Mouse (Mus musculus) spleen, postnatal 10 days (tissue): ENCODE results near the gene Cyp2u1.
"Not testable (repeated sequence)": the region's sequence is repeated elsewhere in the genome, so short reads cannot be mapped to it uniquely, and the experiment has no call there.

Source experiments
- DNase-seq, 2 experiments: peaks; one replicate each; pipeline ENCODE4 v3.0.0; 2021 to 2022; ENCODE audit warnings: low spot score in 2 of 2

Gene Cyp2u1

GRCm38 (mm10) chr3:131302452-131303319 is at the start of gene Cyp2u1:
TSS of gene Cyp2u1 (minus strand) at chr3:131303227.
- peak; percentile 52 to 83 for DNase-seq

- DNase-seq: no peak
These were observed 47.5 kb upstream of the Cyp2u1 start for GRCm38 (mm10) chr3:131350539-131350938.

- no peak for DNase-seq
These were observed 46.0 kb upstream of the Cyp2u1 start for GRCm38 (mm10) chr3:131349013-131349412.

- DNase-seq: no peak
These were observed 45.5 kb upstream of the Cyp2u1 start for GRCm38 (mm10) chr3:131348579-131348950.

- DNase-seq: peak in 1 of 2 experiments; percentile 36
These were observed 45.0 kb upstream of the Cyp2u1 start for GRCm38 (mm10) chr3:131347831-131348578.

DNA sequence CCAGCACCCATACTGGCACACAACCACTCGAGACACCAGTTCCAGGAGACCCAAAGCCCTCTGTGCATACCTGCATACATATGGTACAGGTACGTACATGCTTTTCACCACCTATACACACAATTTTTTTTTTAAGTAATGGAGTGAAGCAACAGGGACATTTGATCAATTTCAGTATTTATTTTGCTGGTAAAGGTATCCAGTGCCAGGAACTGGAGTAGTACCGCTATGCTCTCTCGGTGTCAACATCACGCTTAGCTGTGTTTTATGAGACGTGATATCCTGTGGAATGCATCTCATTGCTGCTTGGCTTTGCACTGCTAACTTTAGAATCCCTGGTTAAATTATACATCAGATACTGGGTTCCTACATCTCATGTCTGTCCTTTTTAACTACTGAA is 42.9 kb upstream of the Cyp2u1 start:
- no peak for DNase-seq

- DNase-seq: no peak
These were observed 40.3 kb upstream of the Cyp2u1 start for GRCm38 (mm10) chr3:131343311-131343710.

- no peak for DNase-seq
These were observed 37.9 kb upstream of the Cyp2u1 start for GRCm38 (mm10) chr3:131340885-131341284.

DNA sequence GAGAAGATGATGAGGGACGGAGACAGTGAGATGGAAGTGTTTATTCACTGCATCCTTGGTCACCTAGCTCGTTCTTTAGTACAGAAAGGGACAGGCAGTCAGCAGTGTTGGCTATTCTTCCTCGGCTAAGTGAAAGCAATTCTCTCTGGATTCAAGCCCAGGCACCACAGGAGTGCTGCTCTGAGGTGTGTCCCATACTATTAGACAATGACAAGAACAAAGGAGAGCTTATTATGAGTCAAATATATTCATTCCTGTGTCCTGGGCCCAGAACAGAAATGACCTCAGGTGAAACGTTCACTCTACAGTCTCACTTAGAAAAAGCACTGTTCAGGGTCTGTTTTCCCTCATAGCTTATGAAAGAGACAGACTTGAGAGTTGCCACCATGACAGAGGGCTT is 36.3 kb upstream of the Cyp2u1 start:
- DNase-seq: no peak

- DNase-seq: not testable (repeated sequence)
These were observed 34.7 kb upstream of the Cyp2u1 start for GRCm38 (mm10) chr3:131337749-131338148.

GRCm38 (mm10) chr3:131336629-131337028 is 33.6 kb upstream of the Cyp2u1 start:
- no peak for DNase-seq

- DNase-seq: no peak
These were observed 32.1 kb upstream of the Cyp2u1 start for GRCm38 (mm10) chr3:131335117-131335547.

- no peak for DNase-seq
These were observed 24.2 kb upstream of the Cyp2u1 start for GRCm38 (mm10) chr3:131327189-131327588.

DNA sequence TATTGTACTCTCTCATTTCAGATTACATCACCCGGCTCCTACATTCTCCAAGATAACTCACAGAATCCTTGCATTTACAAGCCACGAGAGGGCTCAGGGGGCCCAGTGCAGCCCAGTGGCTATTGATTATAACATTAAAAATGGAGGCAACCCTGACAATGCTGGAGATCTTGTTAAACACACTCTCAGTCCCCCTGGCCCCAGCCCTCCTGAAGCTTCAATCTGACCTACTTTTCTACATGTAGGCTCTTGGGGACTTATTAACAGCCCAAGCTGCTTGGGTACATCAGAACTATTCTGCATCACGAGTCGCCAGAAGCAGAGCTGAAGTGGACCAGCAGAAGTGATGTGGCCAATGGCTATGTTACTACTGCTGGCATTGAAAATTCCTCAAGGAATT is 23.6 kb upstream of the Cyp2u1 start:
- DNase-seq: no peak

DNA sequence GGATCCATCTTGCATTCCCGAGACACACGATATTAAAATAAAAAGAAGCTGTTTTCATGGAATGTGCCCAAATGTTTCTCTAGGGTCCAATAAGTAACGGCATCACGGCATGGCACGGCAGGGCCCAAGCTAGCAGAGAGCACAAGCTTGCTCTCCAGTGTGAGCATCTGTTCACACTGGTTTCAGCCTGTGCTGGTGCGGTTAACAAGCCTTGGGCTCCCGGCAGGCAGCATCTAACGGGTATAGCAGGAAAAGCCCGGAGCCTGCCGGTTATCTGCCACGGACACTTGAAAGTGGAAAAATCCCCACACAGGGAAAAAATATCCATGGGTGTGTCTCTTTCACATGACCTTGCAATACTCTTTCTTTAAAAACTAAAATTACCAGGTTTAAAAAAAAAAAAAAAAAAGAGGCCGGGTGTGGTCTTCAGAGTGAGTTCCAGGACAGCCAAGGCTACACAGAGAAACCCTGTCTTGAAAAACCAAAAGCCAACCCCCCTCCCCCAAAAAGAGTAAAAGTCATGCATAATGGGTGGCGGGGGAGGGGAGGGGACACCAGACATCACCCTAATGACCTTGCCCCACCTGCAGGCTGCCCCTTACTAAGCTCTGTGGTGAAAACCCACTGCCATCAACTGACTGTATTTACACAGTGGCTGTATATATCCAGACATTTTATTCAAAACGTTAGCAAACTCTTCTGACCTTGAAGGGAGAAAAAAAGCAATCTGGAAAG is 19.2 kb upstream of the Cyp2u1 start:
- no peak for DNase-seq

DNA sequence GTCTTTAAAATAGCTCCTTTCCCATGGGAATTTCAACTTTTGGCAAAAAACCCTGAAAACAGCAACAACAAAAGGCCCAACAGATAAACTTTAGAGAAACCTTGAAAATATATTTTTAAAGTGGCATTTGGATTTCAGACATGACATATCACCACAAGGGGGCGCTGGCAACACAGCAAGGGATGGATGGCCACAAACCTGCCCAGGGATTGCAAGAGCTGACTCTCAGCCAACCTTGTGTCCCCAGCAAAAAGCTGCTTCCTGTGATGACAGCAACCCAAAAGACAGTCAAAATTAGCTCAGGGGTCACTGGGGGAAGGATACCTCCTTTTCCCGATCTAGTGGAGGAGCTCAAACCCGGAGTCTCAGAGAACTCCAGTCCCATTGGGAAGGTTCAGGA is 17.2 kb upstream of the Cyp2u1 start:
- peak; percentile 34 to 80 for DNase-seq

- no peak for DNase-seq
These were observed 15.2 kb upstream of the Cyp2u1 start for GRCm38 (mm10) chr3:131318211-131318610.

DNA sequence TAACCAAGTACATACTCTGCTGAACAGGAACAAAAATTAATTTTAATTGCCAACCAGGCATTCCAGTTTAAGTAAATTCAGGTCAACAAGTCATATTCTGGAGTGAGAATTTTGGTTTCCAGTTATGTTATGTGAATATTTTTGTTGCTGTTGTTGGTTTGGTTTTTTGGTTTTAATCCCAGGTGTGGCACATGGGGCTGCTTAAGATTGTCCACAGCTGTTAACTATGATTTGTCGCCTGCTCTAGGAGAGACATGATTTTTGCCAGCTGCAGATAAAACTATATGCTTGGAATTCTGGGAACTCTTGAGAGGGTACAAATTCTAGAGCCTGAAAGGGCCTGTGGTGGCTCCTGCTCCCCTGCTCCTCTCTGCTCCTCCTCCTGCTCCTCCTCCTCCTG is 14.1 kb upstream of the Cyp2u1 start:
- no peak for DNase-seq

GRCm38 (mm10) chr3:131315957-131316510 is 13.0 kb upstream of the Cyp2u1 start:
- DNase-seq: no peak

DNA sequence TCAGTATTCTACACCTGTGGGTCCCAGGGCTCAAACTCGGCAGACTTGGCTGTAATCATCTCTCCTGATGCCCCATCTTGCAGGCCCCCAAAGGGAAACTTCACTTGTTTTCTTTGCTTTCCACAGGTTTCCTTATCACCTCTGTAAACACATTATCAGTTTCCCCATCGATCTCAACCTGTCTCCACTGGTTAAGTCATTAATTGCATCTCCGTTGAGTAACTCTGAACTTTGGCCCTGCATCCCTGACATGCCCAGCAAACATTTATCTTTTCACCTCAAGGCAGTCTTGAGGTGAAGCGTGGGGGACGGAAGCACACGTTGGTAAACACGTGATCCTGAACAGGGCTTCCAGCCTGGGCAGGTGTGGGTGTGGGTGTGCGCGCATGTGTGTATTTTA is 9.3 kb upstream of the Cyp2u1 start:
- DNase-seq: no peak

DNA sequence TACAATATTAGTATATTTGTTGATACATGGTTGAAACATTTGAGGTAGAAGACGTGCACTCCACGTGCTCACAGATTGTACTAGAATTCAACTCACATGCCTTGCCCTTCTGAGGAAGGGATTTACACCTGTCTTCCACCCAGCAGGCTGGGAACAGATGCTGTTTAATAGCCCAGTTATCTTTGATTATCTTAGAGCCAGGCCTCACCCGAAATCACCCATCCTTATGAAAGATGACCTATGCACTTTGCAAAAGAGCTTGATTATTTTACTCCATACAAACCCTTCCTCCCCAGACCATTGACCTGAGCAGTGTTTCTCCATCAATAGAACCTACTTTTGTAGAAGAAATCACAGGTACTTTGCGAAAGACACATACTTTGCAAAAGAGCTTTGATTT is 7.5 kb upstream of the Cyp2u1 start:
- no peak for DNase-seq

DNA sequence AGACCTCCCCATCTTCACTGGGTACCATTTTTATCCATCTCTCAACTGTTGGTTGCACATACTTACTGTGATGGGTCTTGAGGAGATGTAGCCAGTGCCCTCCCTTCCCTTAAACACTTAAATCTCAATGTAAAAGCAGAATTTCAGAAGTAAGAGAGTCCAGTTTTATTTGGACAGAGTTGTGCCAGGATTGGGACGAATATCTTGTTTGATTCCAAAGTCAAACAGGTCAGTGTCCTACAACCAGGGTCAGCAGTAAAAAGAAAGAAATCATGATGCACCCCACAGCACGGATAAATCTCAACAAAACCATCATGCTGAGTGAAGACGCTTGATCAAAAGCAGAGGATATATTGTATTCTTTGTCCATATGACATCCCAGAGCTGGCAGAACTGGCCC is 4.8 kb upstream of the Cyp2u1 start:
- no peak for DNase-seq
